Mouse (Mus musculus): ENCODE data around the gene Pik3r2.

DNA sequence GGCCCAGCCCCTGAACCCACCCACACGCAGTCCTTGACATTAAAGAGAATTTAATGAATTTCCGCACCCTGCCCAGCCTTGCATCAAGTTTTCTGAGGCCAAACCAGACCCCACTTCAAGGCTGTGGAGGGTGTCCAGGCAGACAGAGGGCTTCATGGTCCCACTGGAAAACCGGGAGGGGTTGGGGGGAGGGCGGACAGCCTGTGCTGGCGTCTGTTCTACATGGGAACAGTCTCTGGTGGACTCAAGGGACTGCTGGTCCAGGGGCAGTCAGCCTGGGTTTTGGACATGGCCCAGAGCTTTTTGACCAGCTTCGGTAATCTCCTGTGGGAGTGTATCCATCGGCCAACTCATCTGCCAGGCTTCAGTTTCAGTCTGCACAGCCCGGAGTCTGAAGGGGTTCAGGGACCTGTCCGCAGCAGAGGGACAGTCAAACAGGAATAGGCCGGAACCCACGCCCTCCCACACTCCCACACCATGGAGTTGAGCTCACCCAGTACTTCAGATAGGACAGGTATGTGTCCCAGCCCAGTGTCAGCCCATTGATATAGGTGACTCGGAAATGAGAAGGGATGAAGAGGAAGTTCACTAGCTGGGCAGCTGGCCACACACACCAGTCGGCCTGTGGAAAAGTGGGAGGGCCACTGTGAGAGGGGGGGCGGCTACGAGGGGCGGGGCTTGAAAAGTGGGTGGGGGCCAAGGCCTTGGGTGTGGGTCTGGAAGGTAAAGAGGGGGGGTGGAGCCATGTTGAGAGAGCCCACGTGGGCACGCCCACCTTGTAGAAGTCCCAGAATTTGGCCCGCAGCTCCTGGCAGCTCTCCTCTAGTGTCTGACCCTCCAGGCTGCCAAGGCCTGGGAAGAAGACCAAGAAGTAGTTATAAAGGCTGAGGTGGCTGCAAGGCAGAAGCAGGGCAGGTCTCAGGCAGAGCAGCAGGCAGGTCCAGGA, 17.6 kb downstream of the Pik3r2 start:
- TF ChIP-seq CTCF (IDR thresholded peaks at IDR 0.05; ENCODE audit: extremely low read depth, insufficient read depth, insufficient read length, insufficient replicate concordance) (no peak), POLR2A (IDR thresholded peaks at IDR 0.05; ENCODE audit: low read depth, low read length) (no peak)

Measured in spleen, adult 2 months (tissue).